In the genomic region with DNA sequence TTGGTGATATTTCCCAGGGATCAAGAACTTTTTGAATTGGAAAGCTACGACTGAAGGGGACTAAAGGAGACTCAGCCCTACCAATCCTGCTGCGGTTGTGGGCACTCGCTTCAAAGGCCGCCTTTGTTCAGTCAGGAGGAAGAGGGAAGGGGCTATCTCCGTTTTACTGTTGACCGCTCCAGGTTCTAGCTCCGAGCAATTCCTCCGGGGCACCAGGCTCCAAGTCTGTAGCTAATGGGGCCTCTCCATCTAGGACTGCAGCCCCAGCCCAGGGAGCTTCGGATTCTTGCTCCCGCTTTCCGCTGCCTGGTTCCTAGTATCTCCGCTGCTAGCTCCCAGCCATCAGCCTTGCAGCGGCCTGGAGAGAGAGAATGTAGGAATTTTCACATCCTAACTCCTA, we compare ENCODE assay signal across 7 mouse cellular contexts. TPM values are rescaled to one million over a fixed set of nuclear protein-coding genes. Genes with fewer than 3 reads are reported as not detected.
DNase-seq lines count a peak whose midpoint lies in the region; ATAC-seq and TF ChIP-seq lines count a peak whose summit lies in the region.

No protein-coding gene starts in this region.

- no peak overlapping the region for H3K27ac ChIP-seq in lung, postnatal 0 days (ENCODE audit: low read length)
- H3K27ac ChIP-seq in forebrain, embryonic 15.5 days (replicated peaks), result peak overlapping the region; percentile 86
- H3K27ac ChIP-seq in liver, postnatal 0 days (ENCODE audit: low read depth), result no peak overlapping the region

- peaks cover 87% of the 10 kb centered on the region for H3K27me3 ChIP-seq in lung, postnatal 0 days (replicated peaks; ENCODE audit: insufficient read depth, low read length)
- H3K27me3 ChIP-seq in forebrain, embryonic 15.5 days, result peaks cover 8% of the 10 kb centered on the region
- H3K27me3 ChIP-seq in liver, postnatal 0 days (ENCODE audit: insufficient read depth, low read length), result peaks cover 95% of the 10 kb centered on the region

- no peaks in the 10 kb centered on the region for H3K9me3 ChIP-seq in lung, postnatal 0 days (ENCODE audit: low read length)
- no peaks in the 10 kb centered on the region for H3K9me3 ChIP-seq in forebrain, embryonic 15.5 days
- H3K9me3 ChIP-seq in liver, postnatal 0 days (ENCODE audit: low read length), result no peaks in the 10 kb centered on the region

- no peak overlapping the region for H3K9ac ChIP-seq in lung, postnatal 0 days (replicated peaks; ENCODE audit: low read depth)
- H3K9ac ChIP-seq in forebrain, embryonic 15.5 days (replicated peaks), result peak overlapping the region; percentile 72
- H3K9ac ChIP-seq in liver, postnatal 0 days (replicated peaks), result no peak overlapping the region

- H3K4me3 ChIP-seq in lung, postnatal 0 days (ENCODE audit: low read depth, low read length), result peak overlapping the region; percentile 36
- peak overlapping the region; percentile 58 for H3K4me3 ChIP-seq in forebrain, embryonic 15.5 days
- 0 out of 2 replicates have a peak overlapping the region, but pooled peaks have one; percentile 10 for H3K4me3 ChIP-seq in liver, postnatal 0 days (ENCODE audit: low read depth, low read length)

- DNase-seq in lung, postnatal 0 days (ENCODE audit: low spot score), result no peak
- no peak for DNase-seq in lung, postnatal 4 days
- no peak for DNase-seq in liver, postnatal 0 days
- DNase-seq in thymus, postnatal 4 days, result no peak
- DNase-seq in ovary, postnatal 10 days (ENCODE audit: low spot score), result no peak
- DNase-seq in spleen, postnatal 4 days (ENCODE audit: low spot score in 2 of 2), result no peak

- peak overlapping the region; percentile 60 for H3K4me2 ChIP-seq in lung, postnatal 0 days (replicated peaks; ENCODE audit: low read depth, low read length)
- peak overlapping the region; percentile 54 for H3K4me2 ChIP-seq in forebrain, embryonic 15.5 days (replicated peaks)
- H3K4me2 ChIP-seq in liver, postnatal 0 days (ENCODE audit: low read depth, low read length), result peak overlapping the region; percentile 47; the same call in 1 of the 2 replicates

- no peaks in the 10 kb centered on the region for H3K36me3 ChIP-seq in lung, postnatal 0 days (ENCODE audit: insufficient read depth, low read length)
- no peaks in the 10 kb centered on the region for H3K36me3 ChIP-seq in forebrain, embryonic 15.5 days
- H3K36me3 ChIP-seq in liver, postnatal 0 days (replicated peaks; ENCODE audit: insufficient read depth, low read length), result no peaks in the 10 kb centered on the region

- ATAC-seq in lung, postnatal 0 days, result no peak
- no peak for ATAC-seq in forebrain, embryonic 15.5 days (replicated peaks)
- ATAC-seq in liver, postnatal 0 days, result no peak

- no peak for TF ChIP-seq EP300 in lung, postnatal 0 days (IDR thresholded peaks at IDR 0.05)
- no peak for TF ChIP-seq EP300 in liver, postnatal 0 days (IDR thresholded peaks at IDR 0.05; ENCODE audit: low read depth)

- WGBS in lung, postnatal 0 days, result 2% methylated on average over 13 of the region's 13 CpGs
- 3% methylated on average over 13 of the region's 13 CpGs for WGBS in forebrain, embryonic 15.5 days
- 4% methylated on average over 13 of the region's 13 CpGs for WGBS in liver, postnatal 0 days (ENCODE audit: insufficient replicate concordance)

- TF ChIP-seq CTCF in lung, postnatal 0 days (IDR thresholded peaks at IDR 0.05), result no peak
- TF ChIP-seq CTCF in liver, postnatal 0 days (IDR thresholded peaks at IDR 0.05; ENCODE audit: low read depth), result no peak

- no peaks in the 10 kb centered on the region for H3K4me1 ChIP-seq in lung, postnatal 0 days (ENCODE audit: insufficient read depth, low read depth, low read length)
- H3K4me1 ChIP-seq in forebrain, embryonic 15.5 days, result peaks cover 85% of the 10 kb centered on the region
- peaks cover 7% of the 10 kb centered on the region for H3K4me1 ChIP-seq in liver, postnatal 0 days (ENCODE audit: insufficient read depth)

RNA-seq across cellular contexts. Expression of gene Emx1, which starts 3.4 kb away (rescaled TPM):
- not detected in 2 replicates for polyA plus RNA-seq in lung, postnatal 0 days (2015; fragmentation: Nextera tagmentation; extraction: Ambion mirVana)
- polyA plus RNA-seq in forebrain, embryonic 15.5 days (2015; fragmentation: Nextera tagmentation; extraction: Ambion mirVana), result 68.9 and 78.8 TPM in 2 replicates
- polyA plus RNA-seq in liver, postnatal 0 days (2015; fragmentation: Nextera tagmentation; extraction: Ambion mirVana), result not detected in 2 replicates

RNA-seq across cellular contexts. Expression of gene Spr, which starts 53.1 kb away (rescaled TPM):
- 45.3 and 54.3 TPM in 2 replicates for polyA plus RNA-seq in lung, postnatal 0 days (2015; fragmentation: Nextera tagmentation; extraction: Ambion mirVana)
- polyA plus RNA-seq in forebrain, embryonic 15.5 days (2015; fragmentation: Nextera tagmentation; extraction: Ambion mirVana), result 29.7 and 34.6 TPM in 2 replicates
- polyA plus RNA-seq in liver, postnatal 0 days (2015; fragmentation: Nextera tagmentation; extraction: Ambion mirVana), result 61.1 and 62.6 TPM in 2 replicates

Comparison
In these comparisons a context has a peak if more than half of its experiments do, and no peak if none do; other contexts are left out.
1. RNA of gene Emx1, which starts 3.4 kb away (polyA plus RNA-seq): 68.9 to 78.8 TPM in forebrain, embryonic 15.5 days; not detected in lung, postnatal 0 days and not detected in liver, postnatal 0 days; every median in the first group is over 10 times any median in the second.
2. Peak in every context shown above with its lines, with median percentiles within 50 percentile points of each other: H3K4me2 ChIP-seq and H3K4me3 ChIP-seq.